Mouse (Mus musculus) urinary bladder, adult 18-20 months (tissue): ENCODE results near the gene Ktn1.

Source experiments
- DNase-seq, 2 experiments: peaks; one replicate each; pipeline ENCODE4 v3.0.0; 2022; ENCODE audit warnings: low spot score in 2 of 2, mixed read lengths in 2 of 2

The Ktn1 gene

GRCm38 (mm10) chr14:47648218-47648617 is at the start of gene Ktn1:
TSS of gene Ktn1 (plus strand) at chr14:47648448.
- no peak for DNase-seq

GRCm38 (mm10) chr14:47613254-47613653 is 35.0 kb upstream of the Ktn1 start:
- no peak for DNase-seq

- no peak for DNase-seq
Observed at GRCm38 (mm10) chr14:47618891-47619290, 29.4 kb upstream of the Ktn1 start.

- no peak for DNase-seq
Observed at GRCm38 (mm10) chr14:47621901-47622300, 26.3 kb upstream of the Ktn1 start.

- DNase-seq, result peak in 1 of 2 experiments; percentile 30
Observed at GRCm38 (mm10) chr14:47624837-47625236, 23.4 kb upstream of the Ktn1 start.

DNA sequence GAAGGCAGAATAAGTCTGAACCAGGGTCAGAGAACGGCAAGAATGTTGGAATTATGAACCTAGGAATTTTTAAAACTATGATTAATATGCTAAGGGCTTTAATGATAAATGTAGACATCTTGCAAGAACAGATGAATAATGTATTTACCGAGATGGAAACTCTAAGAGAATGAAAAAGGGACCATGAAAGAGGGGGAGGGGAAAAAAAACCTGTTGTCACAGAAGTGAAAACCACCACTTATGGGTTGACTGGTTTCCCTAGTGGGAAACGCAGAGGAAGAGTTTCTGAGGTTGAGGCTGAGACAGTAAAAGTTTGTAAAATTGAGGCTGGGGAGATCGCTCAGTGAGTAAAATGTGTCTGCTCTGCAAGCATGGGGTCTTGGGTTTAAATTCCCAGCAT is 22.1 kb upstream of the Ktn1 start:
- no peak for DNase-seq

DNA sequence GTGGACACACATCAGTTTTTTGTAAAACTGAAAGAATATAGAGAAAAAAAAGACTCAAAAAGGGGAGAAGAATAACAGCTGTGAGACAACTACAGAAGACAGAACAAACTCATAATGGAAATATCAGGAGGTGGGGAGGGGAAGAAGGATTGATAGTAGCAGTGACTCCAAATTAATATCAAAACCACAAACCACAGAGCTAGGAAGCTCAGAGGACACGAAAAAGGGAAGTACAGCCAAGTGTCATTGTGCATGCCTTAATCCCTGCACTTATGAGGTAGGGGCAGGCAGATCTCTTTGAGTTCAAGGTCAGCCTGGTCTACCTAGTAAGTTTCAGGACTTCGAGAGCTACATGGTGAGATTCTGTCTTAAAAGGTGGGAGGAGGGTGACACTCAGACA is 21.4 kb upstream of the Ktn1 start:
- DNase-seq, result no peak

DNA sequence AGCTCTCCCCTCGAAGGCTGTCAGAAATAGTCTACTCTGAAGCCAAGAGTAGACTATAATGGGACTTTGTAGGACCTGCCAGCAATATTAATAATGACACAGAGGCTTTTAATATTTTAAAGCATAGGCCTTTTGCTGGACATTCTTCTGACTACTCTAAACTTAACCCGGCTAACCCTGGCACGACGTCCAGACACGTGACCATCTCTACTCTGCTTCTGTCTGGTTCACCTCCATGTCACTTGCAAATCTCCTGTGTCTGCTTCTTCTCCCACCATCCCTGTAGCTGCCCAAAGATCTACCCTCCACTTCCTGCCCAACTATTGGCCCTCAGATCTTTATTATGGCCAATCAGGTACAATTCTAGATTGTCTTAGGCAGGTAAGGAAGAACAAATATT is 20.9 kb upstream of the Ktn1 start:
- no peak for DNase-seq

- DNase-seq, result no peak
Observed at GRCm38 (mm10) chr14:47632419-47632818, 15.8 kb upstream of the Ktn1 start.

DNA sequence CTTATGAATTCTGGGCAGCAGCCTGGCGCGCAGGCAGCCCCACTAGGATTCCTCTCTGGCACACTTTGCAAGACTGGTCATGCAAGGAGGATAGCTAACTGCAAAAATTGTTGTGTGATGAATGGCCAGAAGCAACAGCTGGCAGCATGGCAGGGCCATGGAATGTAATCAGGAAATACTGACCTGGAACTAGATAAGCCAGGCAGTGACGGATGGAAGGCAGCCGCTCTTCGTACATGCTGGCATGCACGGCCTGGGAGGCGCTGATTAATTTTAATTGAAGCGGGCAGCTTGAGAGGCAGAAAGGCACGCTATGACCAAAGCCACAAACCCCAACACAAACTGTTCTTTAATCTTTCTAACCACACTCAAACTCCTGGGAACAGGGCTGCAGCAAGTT is 13.8 kb upstream of the Ktn1 start:
- DNase-seq, result peak; percentile 37 to 47

- DNase-seq, result no peak
Observed at GRCm38 (mm10) chr14:47634846-47635245, 13.4 kb upstream of the Ktn1 start.

DNA sequence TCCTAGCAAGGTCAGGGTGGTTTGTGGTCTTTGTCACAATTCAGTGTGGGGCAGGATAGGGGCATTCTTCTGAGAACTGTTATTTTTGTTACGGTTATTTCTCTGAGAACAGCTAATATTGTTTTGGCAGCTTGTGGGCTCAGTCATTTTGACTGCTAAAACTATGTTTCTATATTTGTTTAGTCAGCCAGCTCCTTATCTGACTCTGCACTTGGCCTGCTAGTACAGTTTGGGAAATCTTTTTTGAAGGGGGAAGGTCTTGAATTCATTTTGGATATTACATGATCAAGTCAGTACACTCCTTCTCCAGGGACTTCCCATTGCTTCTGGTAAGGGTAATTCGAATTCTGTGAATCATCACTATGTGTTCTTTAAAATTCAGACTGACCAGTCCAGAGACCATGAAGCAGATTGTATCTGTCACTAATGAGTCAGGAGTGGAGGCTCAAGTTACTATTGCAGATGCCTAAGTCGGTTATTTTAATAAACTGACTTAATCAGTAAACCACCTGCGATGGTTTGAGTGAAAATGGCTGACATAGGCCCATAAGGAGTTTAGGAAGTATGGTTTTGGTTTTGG is 9.8 kb upstream of the Ktn1 start:
- DNase-seq, result no peak

DNA sequence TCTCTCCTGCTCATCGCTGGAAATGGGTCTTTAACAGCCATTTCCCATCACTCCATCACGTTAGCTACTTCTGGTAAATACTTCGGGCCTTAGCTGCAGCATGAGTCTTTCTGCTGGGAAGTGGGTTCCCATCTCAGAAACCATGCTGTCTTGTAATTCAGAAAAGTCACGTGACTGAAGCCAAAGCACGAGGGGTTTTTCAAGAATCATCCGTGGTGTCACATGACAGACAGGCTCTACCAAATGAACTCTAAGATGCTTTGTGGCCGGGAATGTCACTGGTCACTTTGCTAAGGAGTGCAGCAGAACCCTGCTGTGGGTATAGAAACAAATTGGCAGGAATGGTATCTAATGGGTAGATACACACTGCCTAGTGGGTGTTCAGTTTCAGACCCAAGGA is 2.6 kb upstream of the Ktn1 start:
- no peak for DNase-seq

- DNase-seq, result no peak
Observed at GRCm38 (mm10) chr14:47646246-47646645, 2.0 kb upstream of the Ktn1 start.

DNA sequence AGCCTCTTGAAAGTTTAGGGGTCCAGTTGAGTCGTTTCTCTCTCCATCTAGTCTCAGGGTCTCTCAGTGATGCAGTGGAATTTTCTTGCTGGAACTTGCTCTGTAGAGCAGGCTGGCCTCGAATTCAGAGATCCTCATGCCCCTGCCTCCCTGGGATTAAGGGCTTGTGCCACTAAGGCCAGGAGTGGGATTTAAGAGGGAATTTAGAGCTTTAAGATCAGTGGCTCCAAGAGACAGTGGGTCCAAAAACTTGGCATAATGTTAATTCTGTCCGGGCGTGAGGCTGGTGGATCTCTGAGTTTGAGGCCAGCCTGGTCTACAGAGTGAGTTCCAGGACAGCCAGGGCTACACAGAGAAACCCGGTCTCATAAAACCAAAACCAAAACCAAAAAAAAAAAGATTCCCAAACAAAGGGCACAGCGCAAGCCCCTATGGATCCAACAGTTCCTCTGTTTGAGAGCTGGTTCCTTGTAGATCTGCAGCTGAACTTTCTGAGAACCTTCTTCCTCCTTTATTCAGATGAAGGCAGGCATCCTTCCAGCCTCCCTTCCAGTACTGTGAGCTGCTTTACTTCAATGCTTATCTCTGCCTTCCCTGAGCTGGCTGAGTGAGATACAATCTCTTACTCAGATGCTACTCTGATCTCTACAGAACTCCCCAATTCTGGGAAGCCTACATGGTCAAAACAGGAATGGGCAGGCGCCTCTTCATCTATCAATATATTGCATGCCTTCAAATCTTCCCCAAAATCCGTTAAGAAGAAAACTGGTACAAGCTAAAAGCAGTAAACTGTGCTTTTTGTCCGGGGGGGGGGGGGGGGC is 1.3 kb upstream of the Ktn1 start:
- no peak for DNase-seq

DNA sequence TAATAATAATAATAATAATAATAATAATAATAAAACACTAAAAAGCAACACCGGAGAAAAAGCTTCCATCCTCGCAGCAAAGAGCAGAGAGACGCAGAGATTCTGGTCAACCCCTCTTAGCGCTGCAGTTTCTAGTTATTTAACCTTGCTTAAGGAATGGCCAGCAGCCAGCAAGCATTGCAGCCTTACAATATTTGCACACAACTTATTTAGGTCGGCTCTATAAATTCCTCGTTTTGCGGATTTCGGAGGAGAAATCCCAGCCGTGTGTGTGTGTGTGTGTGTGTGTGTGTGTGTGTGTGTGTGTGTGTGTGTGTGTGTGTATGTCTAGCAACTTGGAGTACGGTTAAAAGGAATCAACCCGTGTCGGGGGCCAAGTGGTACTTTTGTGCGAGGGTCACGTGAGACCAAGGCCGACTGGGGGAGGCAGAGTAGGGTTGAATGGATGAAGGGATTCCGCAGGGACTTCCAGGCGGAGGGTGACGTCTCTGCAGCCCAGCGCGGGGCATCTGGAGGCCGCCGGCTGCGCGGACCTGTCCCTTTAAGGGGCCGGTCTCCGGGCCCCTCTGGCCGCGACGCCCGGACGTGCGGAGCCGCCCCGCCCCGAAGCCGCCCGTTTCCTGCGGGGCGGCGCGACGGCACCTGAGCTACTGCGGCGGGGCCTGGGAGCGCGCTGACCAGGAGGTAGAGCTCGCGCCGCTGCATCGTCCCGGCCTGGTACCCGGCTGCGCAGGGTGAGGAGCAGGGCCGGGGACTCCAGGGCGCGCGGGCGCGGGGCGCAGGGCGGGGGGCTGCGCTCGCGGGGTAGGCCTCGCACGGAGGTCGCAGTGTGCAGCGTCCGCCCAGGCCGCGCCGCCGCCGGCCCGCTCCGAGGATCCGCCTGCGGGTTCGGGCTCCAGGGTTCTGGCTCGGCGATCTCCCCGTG is 720 bp downstream of the Ktn1 start:
- peak; percentile 67 to 75 for DNase-seq

GRCm38 (mm10) chr14:47649631-47650337 is 1.5 kb downstream of the Ktn1 start:
- DNase-seq, result peak; percentile 16 to 63

- DNase-seq, result no peak
Observed at GRCm38 (mm10) chr14:47650338-47650720, 2.1 kb downstream of the Ktn1 start.

- no peak for DNase-seq
Observed at GRCm38 (mm10) chr14:47651272-47651671, 3.0 kb downstream of the Ktn1 start.

DNA sequence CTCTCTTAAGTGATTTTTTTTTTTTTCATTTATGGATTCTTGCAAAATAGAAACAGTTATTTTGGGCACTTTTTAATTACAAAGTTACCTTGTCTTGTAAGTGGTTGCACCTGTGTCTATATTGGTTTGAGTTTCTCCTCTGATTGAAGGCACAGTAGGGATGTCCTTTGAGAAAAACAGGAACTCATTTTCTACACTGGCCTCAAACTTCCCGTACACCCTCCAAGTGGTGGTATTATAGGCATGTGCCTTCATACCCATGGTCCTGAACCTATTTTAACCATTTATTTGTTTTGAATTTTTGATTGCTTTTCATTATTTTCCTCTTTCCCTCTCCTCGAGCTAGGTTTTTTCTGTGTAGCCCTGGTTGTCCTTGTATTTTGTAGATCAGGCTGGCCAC is 7.2 kb downstream of the Ktn1 start:
- DNase-seq, result no peak

GRCm38 (mm10) chr14:47663844-47664469 is 15.7 kb downstream of the Ktn1 start:
- DNase-seq, result no peak
